Mouse (Mus musculus): Measurements from ENCODE around the gene Calr3.

The Calr3 gene

GRCm38 (mm10) chr8:72443338-72443993 lies at the start of gene Calr3, which contains the start of gene 1700030K09Rik:
Calr3 (minus strand) TSS chr8:72443870.
1700030K09Rik (plus strand) TSS chr8:72443880.
- CTCF ChIA-PET, result no interaction called here

GRCm38 (mm10) chr8:72493381-72493780 lies 49.7 kb upstream of the Calr3 start:
- CTCF ChIA-PET, result no interaction called here

- CTCF ChIA-PET, result no interaction called here
Observed at GRCm38 (mm10) chr8:72492622-72493081, 49.0 kb upstream of the Calr3 start.

- CTCF ChIA-PET, result interaction anchor here (0.6 kb wide), 1 partner anchor 1664 kb away, joined by 5 read pairs; no protein-coding TSS in a partner anchor
Observed at GRCm38 (mm10) chr8:72491680-72492621, 48.3 kb upstream of the Calr3 start, which contains the start of gene Slc35e1. Slc35e1 (minus strand) TSS chr8:72492614.

DNA sequence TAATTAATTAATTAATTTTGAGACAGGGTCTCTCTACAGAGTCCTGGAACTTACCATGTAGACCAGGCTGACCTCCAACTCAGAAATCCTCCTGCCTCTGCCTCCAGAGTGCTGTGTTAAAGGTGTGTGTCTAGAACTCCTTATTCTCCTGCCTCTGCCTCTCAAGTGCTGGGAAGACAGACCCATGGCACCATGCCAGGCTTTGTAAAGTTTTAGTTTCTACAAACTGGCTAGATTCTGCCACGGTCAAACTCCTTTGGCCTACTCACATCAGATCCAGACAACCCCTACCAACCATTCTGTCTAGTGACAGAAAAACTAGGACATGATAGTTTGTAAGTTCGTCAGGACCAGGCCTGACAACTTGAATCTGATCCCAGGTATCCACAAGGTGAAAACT lies 47.3 kb upstream of the Calr3 start:
- CTCF ChIA-PET, result no interaction called here

GRCm38 (mm10) chr8:72487014-72487413 lies 43.3 kb upstream of the Calr3 start:
- CTCF ChIA-PET, result no interaction called here

DNA sequence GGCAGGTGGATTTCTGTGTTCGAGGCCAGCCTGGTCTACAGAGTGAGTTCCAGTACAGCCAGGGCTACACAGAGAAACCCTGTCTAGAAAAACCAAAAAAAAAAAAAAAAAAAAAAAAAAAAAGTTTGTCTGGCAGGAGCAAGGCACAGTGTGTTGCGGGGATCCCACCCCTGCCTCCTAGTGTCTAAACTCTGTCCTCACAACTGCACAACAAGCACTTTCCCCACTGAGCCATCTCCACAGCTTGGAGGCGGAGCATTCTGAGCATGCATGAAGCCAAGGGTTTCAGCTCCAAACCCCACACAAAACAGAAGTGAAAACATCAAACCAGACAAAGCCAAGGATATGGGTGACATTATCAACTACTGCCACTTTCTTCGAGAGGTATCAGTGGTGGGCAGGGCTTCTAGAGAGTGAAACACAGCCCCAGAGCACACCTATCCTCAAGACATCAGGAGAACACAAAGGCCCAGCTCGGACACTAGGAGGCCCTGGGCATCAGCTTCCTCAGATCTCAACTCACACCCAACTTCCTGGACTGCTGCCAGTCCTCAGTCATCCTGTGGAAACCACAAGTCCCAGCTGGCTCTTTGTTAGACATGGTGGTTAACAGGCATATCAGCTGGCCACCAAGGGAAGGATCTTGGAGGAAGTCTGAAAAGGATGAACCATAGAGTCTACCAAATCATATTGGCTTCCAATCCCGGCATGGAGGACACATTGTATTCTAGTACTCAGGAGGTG lies 42.0 kb upstream of the Calr3 start:
- CTCF ChIA-PET, result no interaction called here

DNA sequence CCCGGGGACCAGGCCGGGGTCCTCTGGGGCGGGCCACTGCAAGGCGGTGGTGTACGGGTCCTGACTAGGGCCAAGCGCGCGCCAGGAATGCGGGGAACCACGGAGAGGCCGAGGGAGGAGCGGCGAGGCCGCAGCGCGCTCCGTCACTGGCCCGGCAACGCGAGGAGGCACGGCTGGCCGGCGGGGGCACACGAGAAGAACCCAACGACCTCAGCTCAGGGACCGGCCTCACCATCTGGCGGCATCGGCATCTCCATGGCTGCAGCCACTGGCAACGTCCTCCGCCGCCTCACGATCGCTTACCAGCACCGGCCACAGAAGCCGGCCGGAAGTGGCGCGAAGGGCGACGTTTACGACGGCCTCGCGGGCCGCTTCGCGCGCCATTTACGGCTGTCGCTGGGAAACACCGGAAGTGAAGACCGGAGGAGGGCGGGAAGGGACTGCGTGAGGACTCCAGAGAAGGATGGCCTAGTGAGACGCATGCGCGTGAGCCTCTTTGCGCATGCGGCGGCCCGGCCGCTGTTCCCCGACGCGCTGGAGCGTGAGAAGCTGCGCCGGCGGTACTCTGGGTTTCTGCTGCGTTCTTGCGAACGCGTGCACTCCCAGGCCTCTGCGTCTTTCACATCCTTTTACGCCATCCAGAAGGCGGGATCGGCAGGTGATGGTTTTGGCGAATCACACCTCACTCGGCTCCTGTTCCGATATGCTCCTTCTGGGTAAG lies 31.3 kb upstream of the Calr3 start, which contains the start of gene Cherp:
TSS of gene Cherp (minus strand) at position 401 of the 721 bp plus-strand sequence.
- CTCF ChIA-PET, result no interaction called here

- CTCF ChIA-PET, result interaction anchor here (0.5 kb wide), 1 partner anchor 31 kb away, joined by 5 read pairs; no protein-coding TSS in a partner anchor
Observed at GRCm38 (mm10) chr8:72470684-72471083, 27.0 kb upstream of the Calr3 start.

DNA sequence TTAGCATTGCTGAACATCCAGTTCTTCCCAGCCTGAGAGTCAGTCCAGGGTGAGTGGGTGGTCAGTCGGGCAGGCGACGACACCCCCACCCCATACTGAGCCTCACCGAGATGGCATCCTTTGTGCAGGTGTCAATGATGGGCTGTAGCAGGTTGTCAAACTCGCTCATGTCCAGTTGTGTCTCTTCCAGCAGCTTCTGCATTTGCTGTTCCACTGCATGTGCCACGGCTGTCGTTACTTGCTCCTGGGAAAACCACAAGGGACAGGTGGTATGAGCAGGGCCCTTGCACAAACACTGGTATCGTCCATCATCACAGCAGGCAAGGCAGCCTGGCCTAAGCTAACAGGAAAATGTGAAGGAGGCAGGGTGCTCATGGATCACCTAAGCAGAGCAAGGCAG lies 26.3 kb upstream of the Calr3 start:
- CTCF ChIA-PET, result no interaction called here

DNA sequence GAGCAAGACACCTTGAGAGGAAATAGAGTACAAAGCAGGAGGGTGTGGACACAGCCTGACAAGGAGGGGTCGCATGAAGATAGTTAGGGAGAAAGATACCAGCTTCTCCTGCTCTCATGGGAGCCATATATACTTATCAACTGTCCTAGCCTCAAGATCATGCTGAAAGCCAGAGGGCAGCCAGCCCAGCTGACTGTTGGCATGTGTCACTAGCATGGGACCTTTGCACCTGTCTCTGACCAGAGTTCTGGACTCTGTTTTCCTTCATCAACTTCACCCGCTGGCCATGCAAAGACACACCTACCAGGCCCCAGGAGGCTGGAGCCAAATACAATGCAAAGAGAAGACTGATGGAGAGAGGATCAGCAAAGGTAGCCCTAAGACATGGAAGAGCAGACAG lies 25.6 kb upstream of the Calr3 start:
- CTCF ChIA-PET, result no interaction called here

DNA sequence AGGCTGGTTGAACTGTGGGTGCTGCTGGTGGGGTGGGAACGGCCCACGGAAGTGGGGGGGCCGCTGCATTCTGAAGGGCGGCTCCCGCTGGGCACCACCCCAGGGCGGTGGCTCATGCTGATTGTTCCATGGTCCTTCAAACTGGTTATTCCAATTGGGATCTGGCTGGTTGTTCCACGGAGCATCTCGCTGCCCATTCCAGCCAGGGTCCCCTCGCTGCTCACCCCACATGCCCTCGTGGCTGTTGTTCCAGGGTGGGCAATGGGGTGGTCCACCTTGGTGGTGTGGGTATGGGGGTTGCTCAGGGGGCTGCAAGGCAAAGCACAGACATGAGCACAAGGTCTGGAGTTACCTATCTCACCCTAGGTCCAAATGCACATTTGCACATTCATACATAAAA lies 20.5 kb upstream of the Calr3 start:
- CTCF ChIA-PET, result no interaction called here

GRCm38 (mm10) chr8:72459881-72460533 lies 16.3 kb upstream of the Calr3 start:
- CTCF ChIA-PET, result no interaction called here

DNA sequence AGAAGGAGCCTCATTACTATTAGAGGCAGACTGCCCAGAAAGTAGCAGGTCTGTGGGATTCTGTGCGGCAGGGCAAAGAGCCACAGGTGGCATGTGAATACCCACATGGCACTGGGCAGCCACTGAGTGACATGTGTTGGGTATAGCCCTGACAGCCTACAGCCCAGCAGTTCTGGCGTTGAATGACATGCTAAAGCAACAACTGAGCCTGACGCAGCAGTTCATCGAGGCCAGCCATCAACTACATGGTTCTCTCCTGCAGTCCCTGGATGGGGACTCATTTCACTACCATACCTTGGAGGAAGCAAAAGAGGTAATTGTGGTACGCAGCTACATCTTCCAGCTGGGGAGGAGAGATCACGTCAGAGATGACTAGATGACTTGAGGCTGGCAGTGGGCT lies 14.8 kb upstream of the Calr3 start:
- CTCF ChIA-PET, result no interaction called here

- CTCF ChIA-PET, result no interaction called here
Observed at GRCm38 (mm10) chr8:72457806-72458205, 14.1 kb upstream of the Calr3 start.

DNA sequence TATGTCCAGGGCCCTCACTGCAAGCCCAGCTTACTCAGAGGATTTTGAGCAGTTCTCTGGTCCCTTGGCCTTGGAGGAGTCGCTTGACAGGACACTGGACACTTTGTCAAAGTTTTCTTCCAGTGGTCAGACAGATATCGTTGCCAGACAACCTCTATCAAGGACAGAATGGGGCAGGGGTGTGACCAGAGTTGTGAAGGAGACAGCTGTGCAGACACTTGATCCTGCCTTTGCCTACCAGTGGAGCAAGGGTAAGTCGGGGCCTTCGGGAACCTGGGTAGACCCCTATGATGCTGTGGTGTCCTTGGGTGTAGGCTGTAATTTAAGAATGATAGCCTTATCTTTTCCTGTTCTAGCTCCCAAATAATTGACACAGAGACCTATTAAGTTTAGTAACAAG lies 11.6 kb upstream of the Calr3 start:
- CTCF ChIA-PET, result no interaction called here

DNA sequence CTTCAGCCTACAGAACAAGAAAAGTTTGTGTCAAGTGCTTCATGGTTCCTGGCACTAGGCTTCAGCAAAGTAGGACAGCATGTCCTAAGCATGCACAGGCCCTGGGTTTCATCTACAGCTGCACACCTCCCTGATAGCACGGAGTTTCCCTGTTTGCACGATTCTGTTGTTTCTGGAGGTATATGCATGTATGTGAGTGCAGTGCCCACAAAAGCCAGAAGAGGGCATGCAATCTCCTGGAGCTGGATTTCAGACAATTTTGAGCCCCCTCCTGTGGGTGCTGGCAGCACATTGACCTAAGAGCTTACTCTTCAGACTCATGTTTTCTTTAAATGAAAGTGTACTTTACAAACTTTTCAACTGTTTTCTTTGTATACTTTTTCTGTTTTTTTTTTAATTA lies 10.2 kb upstream of the Calr3 start:
- CTCF ChIA-PET, result no interaction called here

- CTCF ChIA-PET, result interaction anchor here (0.6 kb wide), 1 partner anchor 15 kb away, joined by 3 read pairs; no protein-coding TSS in a partner anchor
Observed at GRCm38 (mm10) chr8:72451516-72451915, 7.8 kb upstream of the Calr3 start.

GRCm38 (mm10) chr8:72445071-72445470 lies 1.4 kb upstream of the Calr3 start:
- CTCF ChIA-PET, result interaction anchor here (1.0 kb wide), 1 partner anchor 14 kb away, joined by 4 read pairs; no protein-coding TSS in a partner anchor

- CTCF ChIA-PET, result interaction anchor here (0.7 kb wide), 1 partner anchor 89 kb away, joined by 12 read pairs; no protein-coding TSS in a partner anchor
Observed at GRCm38 (mm10) chr8:72443994-72444350, 302 bp upstream of the Calr3 start.

Measured in spleen, embryonic (tissue).